Mouse (Mus musculus): ENCODE results near the gene Adal.

Gene Adal

GRCm38 (mm10) chr2:121178828-121179479 lies 38.7 kb downstream of the Adal start:
- no peak for DNase-seq

GRCm38 (mm10) chr2:121183431-121183830 lies 43.2 kb downstream of the Adal start:
- peak in 1 of 2 experiments; percentile 14 for DNase-seq

GRCm38 (mm10) chr2:121184142-121184541 lies 43.9 kb downstream of the Adal start:
- DNase-seq: no peak

GRCm38 (mm10) chr2:121188530-121188929 lies 48.3 kb downstream of the Adal start:
- no peak for DNase-seq

GRCm38 (mm10) chr2:121195466-121195865 lies 55.2 kb downstream of the Adal start:
- no peak for DNase-seq

GRCm38 (mm10) chr2:121204276-121204675 lies 64.0 kb downstream of the Adal start:
- no peak for DNase-seq

All from kidney, postnatal 36 days (tissue).